Comparison of ENCODE assay signal across 8 mouse cellular contexts in the genomic region with DNA sequence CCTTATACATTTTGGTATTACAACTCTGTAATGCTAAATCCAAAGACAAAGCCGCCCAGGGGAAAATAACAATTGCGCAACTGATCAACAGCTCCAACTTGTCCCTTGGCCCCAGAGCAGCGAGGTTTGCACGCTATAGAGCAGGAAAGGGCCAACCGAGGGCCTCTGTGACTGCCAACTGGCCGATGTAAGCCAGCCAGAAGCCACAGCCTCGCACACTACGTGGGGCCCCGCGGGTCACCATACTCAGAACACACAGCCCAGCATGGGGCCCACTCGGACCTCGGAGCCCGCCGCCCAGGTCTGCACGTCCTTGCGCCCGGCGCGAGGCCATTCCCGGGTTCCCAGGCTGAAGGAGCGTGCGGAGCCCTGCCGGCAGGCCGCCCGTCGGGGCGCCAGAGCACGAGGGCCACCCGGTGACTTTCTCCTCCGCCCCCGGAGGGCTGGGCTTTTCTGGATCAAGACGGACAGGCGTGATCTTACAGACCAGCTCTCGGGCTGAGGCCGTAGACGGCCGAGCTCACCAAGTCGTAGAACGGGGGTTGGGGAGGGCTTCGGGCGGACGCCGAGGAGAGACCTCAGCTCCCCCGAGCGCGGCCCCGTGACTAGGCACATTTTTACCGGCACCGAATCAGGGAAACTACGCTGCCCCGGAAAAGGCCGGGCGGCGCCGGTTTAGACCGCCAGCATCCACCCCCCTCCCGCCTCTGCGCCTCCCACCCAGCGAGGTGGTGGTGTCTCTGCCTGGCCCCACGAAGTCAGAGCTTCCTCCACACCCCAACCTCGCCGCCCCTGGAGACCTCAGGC. TPM values are rescaled to one million over a fixed set of nuclear protein-coding genes. Genes with fewer than 3 reads are reported as not detected.
DNase-seq lines count a peak whose midpoint lies in the region; ATAC-seq and TF ChIP-seq lines count a peak whose summit lies in the region.

No protein-coding gene starts in this region.

- H3K36me3 ChIP-seq in E14TG2a.4 (ENCODE audit: insufficient read depth, low read length): peaks cover 38% of the 10 kb centered on the region
- no peaks in the 10 kb centered on the region for H3K36me3 ChIP-seq in forebrain, embryonic 13.5 days (ENCODE audit: poor library complexity, severe bottlenecking)
- no peaks in the 10 kb centered on the region for H3K36me3 ChIP-seq in neural tube, embryonic 15.5 days

- intact Hi-C loops in heart, postnatal 10 days (cut with DNase I): loop anchor here (2.0 kb wide), 4 partner anchors 19 to 91 kb away; no protein-coding TSS in a partner anchor

- WGBS in forebrain, embryonic 13.5 days: under 1% methylated on average over 62 of the region's 62 CpGs
- whole genome bisulfite sequencing in neural tube, embryonic 15.5 days: under 1% methylated on average over 62 of the region's 62 CpGs

- H3K9me3 ChIP-seq in E14TG2a.4 (ENCODE audit: low read length): no peaks in the 10 kb centered on the region
- H3K9me3 ChIP-seq in forebrain, embryonic 13.5 days (replicated peaks): no peaks in the 10 kb centered on the region
- H3K9me3 ChIP-seq in neural tube, embryonic 15.5 days (replicated peaks): no peaks in the 10 kb centered on the region

- DNase-seq in heart, postnatal 10 days: peak; percentile 96 to 98
- peak; percentile 82 for DNase-seq in layer of hippocampus, adult 11-12 months (ENCODE audit: low spot score)
- DNase-seq in lung, adult 18-20 months: peak; percentile 95
- DNase-seq in testis, postnatal 14 days (ENCODE audit: low spot score): peak; percentile 91

- H3K27ac ChIP-seq in forebrain, embryonic 13.5 days: peak overlapping the region; percentile 85
- peak overlapping the region; percentile 81 for H3K27ac ChIP-seq in neural tube, embryonic 15.5 days (replicated peaks)

- H3K27me3 ChIP-seq in E14TG2a.4 (ENCODE audit: insufficient read depth, low read length): no peaks in the 10 kb centered on the region
- H3K27me3 ChIP-seq in forebrain, embryonic 13.5 days: no peaks in the 10 kb centered on the region
- H3K27me3 ChIP-seq in neural tube, embryonic 15.5 days (replicated peaks): 0 out of 2 replicates have a peak, but pooled peaks cover 13% of the 10 kb centered on the region

- H3K4me2 ChIP-seq in forebrain, embryonic 13.5 days: peak overlapping the region; percentile 74
- H3K4me2 ChIP-seq in neural tube, embryonic 15.5 days: peak overlapping the region; percentile 85

- H3K9ac ChIP-seq in forebrain, embryonic 13.5 days: peak overlapping the region; percentile 68
- H3K9ac ChIP-seq in neural tube, embryonic 15.5 days (replicated peaks): peak overlapping the region; percentile 54

- TF ChIP-seq CTCF in E14TG2a.4 (conservative IDR thresholded peaks at IDR 0.05; ENCODE audit: low read length): no peak

- H3K4me1 ChIP-seq in E14TG2a.4 (replicated peaks; ENCODE audit: low read depth, low read length): peaks cover 81% of the 10 kb centered on the region
- H3K4me1 ChIP-seq in forebrain, embryonic 13.5 days: peaks cover 39% of the 10 kb centered on the region
- H3K4me1 ChIP-seq in neural tube, embryonic 15.5 days: peaks cover 26% of the 10 kb centered on the region

- peak overlapping the region; percentile 97 for H3K4me3 ChIP-seq in E14TG2a.4 (replicated peaks; ENCODE audit: low read length)
- H3K4me3 ChIP-seq in forebrain, embryonic 13.5 days: peak overlapping the region; percentile 58
- H3K4me3 ChIP-seq in neural tube, embryonic 15.5 days (replicated peaks): peak overlapping the region; percentile 57

- 0 out of 2 replicates have a peak, but pooled peaks have one; percentile 40 for ATAC-seq in cerebellum, adult (ENCODE audit: insufficient number of reproducible peaks, low FRiP score, low TSS enrichment)
- ATAC-seq in forebrain, embryonic 13.5 days: peak; percentile 92
- peak; percentile 85 for ATAC-seq in neural tube, embryonic 15.5 days (ENCODE audit: low FRiP score)

RNA-seq across cellular contexts. Expression of gene Nfe2l2, which starts 0.9 kb away (rescaled TPM):
- polyA plus RNA-seq in forebrain, embryonic 13.5 days (2015; fragmentation: Nextera tagmentation; extraction: Ambion mirVana): 15.6 and 15.9 TPM in 2 replicates
- total RNA-seq in heart, postnatal 10 days (2021): 10 to 100 TPM; 63.5 to 64.6 TPM
- polyA plus RNA-seq in neural tube, embryonic 15.5 days (2015; fragmentation: Nextera tagmentation; extraction: Ambion mirVana): 12.1 and 23.3 TPM in 2 replicates

RNA-seq across cellular contexts. Expression of gene Hnrnpa3, which starts 44.5 kb away (rescaled TPM):
- polyA plus RNA-seq in forebrain, embryonic 13.5 days (2015; fragmentation: Nextera tagmentation; extraction: Ambion mirVana): 354 and 365 TPM in 2 replicates
- total RNA-seq in heart, postnatal 10 days (2021): 100 to 1,000 TPM; 336 to 360 TPM
- 171 and 210 TPM in 2 replicates for polyA plus RNA-seq in neural tube, embryonic 15.5 days (2015; fragmentation: Nextera tagmentation; extraction: Ambion mirVana)

Comparison
In these comparisons a context has a peak if more than half of its experiments do, and no peak if none do; other contexts are left out.
1. Peak in every context shown above with its lines: DNase-seq, ATAC-seq, H3K4me3 ChIP-seq and H3K27ac ChIP-seq.
2. ATAC-seq: peak in every context shown above with its lines; median percentile 92 in forebrain, embryonic 13.5 days; 85 in neural tube, embryonic 15.5 days; 40 in cerebellum, adult.